Mouse (Mus musculus): Measurements from ENCODE around the gene Acap2. TPM values are rescaled to one million over a fixed set of nuclear protein-coding genes. Genes with fewer than 3 reads are reported as not detected.

Acap2 gene
- total and polyA plus RNA-seq, 3 experiments = 17.2 to 19.1 TPM; not detected in 1

- DNase-seq (ENCODE audit: low read depth, low spot score) = no peak
- Histone ChIP-seq H3K4me3 (ENCODE audit: control insufficient read depth in 1 of 2, insufficient read depth in 1 of 2, low read depth in 2 of 2, low read length in 2 of 2) (no peak overlapping the region), H3K9ac (ENCODE audit: control insufficient read depth, low read depth, low read length, poor library complexity, severe bottlenecking) (no peak overlapping the region), H3K36me3 (ENCODE audit: control insufficient read depth in 1 of 2, insufficient read depth in 2 of 2, low read length in 2 of 2) (no peaks in the 10 kb centered on the region), H3K27ac (ENCODE audit: control insufficient read depth, low read depth, low read length) (no peak overlapping the region), H3K27me3 (ENCODE audit: control insufficient read depth in 1 of 2, insufficient read depth in 2 of 2, low read length in 2 of 2) (no peaks in the 10 kb centered on the region), H3K9me3 (replicated peaks; ENCODE audit: insufficient read depth, low read length) (no peaks in the 10 kb centered on the region), H3K79me2 (ENCODE audit: control insufficient read depth, insufficient read depth, low read length, poor library complexity) (no peaks in the 10 kb centered on the region), H3K4me1 (ENCODE audit: control insufficient read depth in 1 of 2, insufficient read depth in 2 of 2, low read length in 2 of 2) (no peaks in the 10 kb centered on the region)
- TF ChIP-seq NELFE (IDR thresholded peaks at IDR 0.05; ENCODE audit: low read depth, low read length) (no peak), ZMIZ1 (IDR thresholded peaks at IDR 0.05; ENCODE audit: low read depth, low read length) (no peak), MAZ (IDR thresholded peaks at IDR 0.05; ENCODE audit: low read depth, low read length) (no peak), RAD21 (IDR thresholded peaks at IDR 0.05; ENCODE audit: low read depth, low read length) (no peak), MYB (IDR thresholded peaks at IDR 0.05; ENCODE audit: low read depth, low read length) (no peak), MXI1 (IDR thresholded peaks at IDR 0.05; ENCODE audit: low read depth, low read length) (no peak), E2F4 (IDR thresholded peaks at IDR 0.05; ENCODE audit: borderline replicate concordance, low read depth, low read length) (no peak), MYC (IDR thresholded peaks at IDR 0.05; ENCODE audit: low read depth, low read length) (no peak), MAX (IDR thresholded peaks at IDR 0.05; ENCODE audit: low read length) (no peak), MEF2A (IDR thresholded peaks at IDR 0.05; ENCODE audit: extremely low read depth, insufficient replicate concordance, low read depth, low read length, poor library complexity, severe bottlenecking) (no peak), GABPA (IDR thresholded peaks at IDR 0.05; ENCODE audit: low read depth, low read length) (no peak), TBP (IDR thresholded peaks at IDR 0.05; ENCODE audit: low read depth, low read length) (no peak), RCOR1 (IDR thresholded peaks at IDR 0.05; ENCODE audit: low read depth, low read length) (no peak), SMC3 (IDR thresholded peaks at IDR 0.05; ENCODE audit: low read depth, low read length) (no peak), JUND (IDR thresholded peaks at IDR 0.05; ENCODE audit: low read depth, low read length) (no peak), CHD2 (IDR thresholded peaks at IDR 0.05; ENCODE audit: low read length) (no peak), CTCF (IDR thresholded peaks at IDR 0.05 in 2 of 3, conservative IDR thresholded peaks at IDR 0.05 in 1 of 3; ENCODE audit: control insufficient read depth in 1 of 3, insufficient read depth in 1 of 3, low read depth in 2 of 3, low read length in 3 of 3, poor library complexity in 1 of 3, severe bottlenecking in 1 of 3) (no peak)
Measured at GRCm38 (mm10) chr16:31227746-31228145, 26.7 kb upstream of the Acap2 start.

GRCm38 (mm10) chr16:31215271-31215670, 14.2 kb upstream of the Acap2 start:
- H3K36me3 ChIP-seq (ENCODE audit: control insufficient read depth in 1 of 2, insufficient read depth in 2 of 2, low read length in 2 of 2) = peaks cover 0 to 6% of the 10 kb centered on the region in 2 experiments; a peak in 2 of 4 replicates
- H3K9ac ChIP-seq (ENCODE audit: control insufficient read depth, low read depth, low read length, poor library complexity, severe bottlenecking) = no peak overlapping the region
- no peak overlapping the region for H3K27ac ChIP-seq (ENCODE audit: control insufficient read depth, low read depth, low read length)
- no peaks in the 10 kb centered on the region for H3K9me3 ChIP-seq (replicated peaks; ENCODE audit: insufficient read depth, low read length)
- no peak for TF ChIP-seq SIN3A (IDR thresholded peaks at IDR 0.05; ENCODE audit: low read length)
- no peak for TF ChIP-seq MYB (IDR thresholded peaks at IDR 0.05; ENCODE audit: low read depth, low read length)
- TF ChIP-seq USF1 (IDR thresholded peaks at IDR 0.05; ENCODE audit: low read depth, low read length) = no peak
- no peak for TF ChIP-seq USF2 (IDR thresholded peaks at IDR 0.05; ENCODE audit: borderline replicate concordance in 1 of 2, insufficient read depth in 1 of 2, low read depth in 1 of 2, low read length in 2 of 2)
- no peak for TF ChIP-seq EP300 (IDR thresholded peaks at IDR 0.05; ENCODE audit: low read depth in 1 of 2, low read length in 2 of 2)
- no peak for TF ChIP-seq ELF1 (IDR thresholded peaks at IDR 0.05; ENCODE audit: low read depth, low read length)
- TF ChIP-seq ZKSCAN1 (IDR thresholded peaks at IDR 0.05; ENCODE audit: low read depth, low read length) = no peak
- no peak for TF ChIP-seq RAD21 (IDR thresholded peaks at IDR 0.05; ENCODE audit: low read depth, low read length)
- TF ChIP-seq CHD2 (IDR thresholded peaks at IDR 0.05; ENCODE audit: low read length) = no peak
- peaks cover 0 to 9% of the 10 kb centered on the region in 2 experiments; a peak in 3 of 4 replicates for H3K4me1 ChIP-seq (ENCODE audit: control insufficient read depth in 1 of 2, insufficient read depth in 2 of 2, low read length in 2 of 2)
- DNase-seq (ENCODE audit: low read depth, low spot score) = no peak
- H3K79me2 ChIP-seq (ENCODE audit: control insufficient read depth, insufficient read depth, low read length, poor library complexity) = no peaks in the 10 kb centered on the region
- no peaks in the 10 kb centered on the region for H3K27me3 ChIP-seq (ENCODE audit: control insufficient read depth in 1 of 2, insufficient read depth in 2 of 2, low read length in 2 of 2)
- H3K4me3 ChIP-seq (ENCODE audit: control insufficient read depth in 1 of 2, insufficient read depth in 1 of 2, low read depth in 2 of 2, low read length in 2 of 2) = no peak overlapping the region
